Mouse (Mus musculus) embryonic facial prominence, embryonic 13.5 days (tissue): ENCODE data around the gene Tub. TPM values are rescaled to one million over a fixed set of nuclear protein-coding genes. Genes with fewer than 3 reads are reported as not detected.
A peak's percentile ranks its signal among the peaks of the same experiment; 100 is the strongest.

ENCODE experiments used
- ATAC-seq: fragments of 200-750 bp; cut with Nextera tagmentation; 2 replicates; pipeline ENCODE4 v1.8.0; 2017; ENCODE audit warnings: low read depth; ENCODE audit not compliant: insufficient number of reproducible peaks, insufficient read depth, low FRiP score, low TSS enrichment
- H3K27ac ChIP-seq: fragments of 300-500 bp; sonication (generic); 2 replicates; pipeline ENCODE4 v1.5.1; 2015; ENCODE audit warnings: moderate library complexity, mild to moderate bottlenecking, inconsistent platforms
- H3K27me3 ChIP-seq: fragments of 300-500 bp; sonication (generic); 2 replicates; pipeline ENCODE4 v1.6.1; 2015; ENCODE audit warnings: mild to moderate bottlenecking, inconsistent platforms
- H3K36me3 ChIP-seq: fragments of 300-500 bp; sonication (generic); 2 replicates; pipeline ENCODE4 v1.6.1; 2015; ENCODE audit warnings: mild to moderate bottlenecking, inconsistent platforms
- H3K4me1 ChIP-seq: fragments of 300-500 bp; sonication (generic); 2 replicates; pipeline ENCODE4 v1.6.1; 2015; ENCODE audit warnings: inconsistent platforms
- H3K4me2 ChIP-seq: fragments of 300-500 bp; sonication (generic); 2 replicates; pipeline ENCODE4 v1.6.1; 2015; ENCODE audit warnings: moderate library complexity, mild to moderate bottlenecking, inconsistent platforms
- H3K4me3 ChIP-seq: fragments of 300-500 bp; sonication (generic); 2 replicates; pipeline ENCODE4 v1.5.1; 2015; ENCODE audit warnings: mild to moderate bottlenecking, inconsistent platforms
- H3K9ac ChIP-seq: fragments of 300-500 bp; sonication (generic); 2 replicates; pipeline ENCODE4 v1.6.1; 2015; ENCODE audit warnings: mild to moderate bottlenecking, inconsistent platforms
- H3K9me3 ChIP-seq: fragments of 300-500 bp; sonication (generic); 2 replicates; pipeline ENCODE4 v1.6.1; 2016; ENCODE audit warnings: inconsistent platforms
- WGBS: fragments of 180-500 bp; shearing (Covaris S2); methylation state at CpG from one replicate; pipeline ENCODE4 v1.1.7; 2015; ENCODE audit warnings: mixed read lengths; 5-methylcytosine and 5-hydroxymethylcytosine counted together
- polyA plus RNA-seq: library from polyadenylated mRNA; unstranded; fragments of >200 nt; fragmentation: Nextera tagmentation; extraction: Ambion mirVana; gene quantifications from 2 replicates; pipeline ENCODE4 v1.2.1, GENCODE M21; 2015

Tub gene
- polyA plus RNA-seq: 3.9 and 4.3 TPM in 2 replicates

DNA sequence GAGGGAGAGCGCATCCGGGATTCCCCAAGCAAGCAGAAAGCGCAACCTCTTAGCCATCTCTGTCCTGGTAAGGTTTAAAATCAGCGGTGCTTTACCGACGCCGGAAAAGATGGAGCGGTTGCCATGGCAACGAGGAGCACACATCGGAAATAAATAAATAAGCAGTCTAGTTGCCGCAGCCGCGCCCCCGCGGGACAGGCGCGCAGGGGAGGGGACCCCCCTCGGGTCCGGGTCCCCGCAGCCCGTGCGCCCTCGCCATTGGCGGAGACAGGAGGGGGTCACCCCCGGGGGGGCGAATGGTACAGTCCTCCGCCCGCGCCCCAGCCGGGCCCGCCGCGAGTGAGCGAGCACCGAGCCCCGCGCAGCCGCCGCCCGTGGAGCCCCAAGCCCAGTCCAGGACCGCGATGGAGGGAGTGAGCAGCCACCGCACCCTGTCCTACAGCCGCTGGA lies at the start of gene Tub:
Gene Tub, plus strand, starts transcription at position 27 of the 450 bp plus-strand sequence.
- H3K4me1 ChIP-seq: peaks cover 12% of the 10 kb centered on the region
- H3K36me3 ChIP-seq: peaks cover 7% of the 10 kb centered on the region
- peak within 1 kb of the TSS; percentile 56 for H3K4me3 ChIP-seq
- ATAC-seq: 0 out of 2 replicates have a peak, but pooled peaks have one; percentile 28
- H3K4me2 ChIP-seq: peak within 1 kb of the TSS; percentile 99
- H3K27ac ChIP-seq: no peak within 1 kb of the TSS
- H3K9me3 ChIP-seq: no peaks in the 10 kb centered on the region
- H3K9ac ChIP-seq: peak within 1 kb of the TSS; percentile 67
- 2% methylated on average over 43 of the region's 44 CpGs for WGBS
- H3K27me3 ChIP-seq: peaks cover 49% of the 10 kb centered on the region

DNA sequence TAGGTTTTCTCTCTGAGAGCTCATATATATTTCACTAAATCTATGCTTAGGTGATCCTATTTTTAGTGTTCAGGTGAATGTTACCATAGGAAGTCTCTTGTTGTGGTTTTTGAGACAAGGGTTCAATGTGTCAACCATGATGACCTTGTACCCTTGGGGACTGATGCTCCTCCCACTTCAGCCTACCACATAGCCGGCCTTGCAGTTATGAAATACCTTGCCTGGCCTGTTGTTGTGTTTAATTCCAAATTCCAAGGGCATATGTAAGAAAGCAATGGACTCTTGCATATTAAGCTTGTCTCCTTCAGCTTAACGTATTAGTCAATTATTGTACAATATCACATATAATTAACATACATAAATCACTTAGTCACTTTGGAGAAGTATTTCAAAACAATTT lies 46.2 kb upstream of the Tub start:
- Histone ChIP-seq H3K4me3 (no peak overlapping the region), H3K27ac (no peak overlapping the region), H3K9me3 (no peaks in the 10 kb centered on the region), H3K36me3 (no peaks in the 10 kb centered on the region), H3K4me2 (no peak overlapping the region), H3K4me1 (no peaks in the 10 kb centered on the region), H3K27me3 (no peaks in the 10 kb centered on the region), H3K9ac (no peak overlapping the region)
- 73% methylated on average over 2 of the region's 2 CpGs for WGBS
- ATAC-seq: no peak

DNA sequence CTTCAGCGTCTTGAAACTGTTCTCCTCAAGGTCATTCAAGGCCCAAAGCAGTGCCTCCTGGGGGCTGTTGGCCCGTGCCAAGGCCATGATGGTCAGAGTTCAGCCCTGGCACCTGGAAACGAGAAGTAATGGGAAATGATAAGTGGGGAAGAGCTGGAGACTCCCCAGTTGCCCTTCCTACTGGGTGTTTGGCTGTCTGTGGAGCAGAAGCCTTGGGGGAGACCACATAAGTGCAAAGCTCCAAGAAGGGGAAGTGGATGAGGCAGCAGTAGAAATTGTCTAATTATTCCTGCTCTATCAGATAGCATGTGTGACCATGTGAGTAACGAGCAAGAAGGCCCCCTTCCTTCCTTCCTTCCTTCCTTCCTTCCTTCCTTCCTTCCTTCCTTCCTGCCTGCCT lies 23.1 kb upstream of the Tub start:
- Histone ChIP-seq H3K9ac (no peak overlapping the region), H3K4me3 (no peak overlapping the region), H3K27ac (no peak overlapping the region), H3K4me1 (no peaks in the 10 kb centered on the region), H3K4me2 (no peak overlapping the region), H3K36me3 (no peaks in the 10 kb centered on the region), H3K27me3 (no peaks in the 10 kb centered on the region), H3K9me3 (no peaks in the 10 kb centered on the region)
- 65% methylated on average over 4 of the region's 4 CpGs for WGBS
- no peak for ATAC-seq

DNA sequence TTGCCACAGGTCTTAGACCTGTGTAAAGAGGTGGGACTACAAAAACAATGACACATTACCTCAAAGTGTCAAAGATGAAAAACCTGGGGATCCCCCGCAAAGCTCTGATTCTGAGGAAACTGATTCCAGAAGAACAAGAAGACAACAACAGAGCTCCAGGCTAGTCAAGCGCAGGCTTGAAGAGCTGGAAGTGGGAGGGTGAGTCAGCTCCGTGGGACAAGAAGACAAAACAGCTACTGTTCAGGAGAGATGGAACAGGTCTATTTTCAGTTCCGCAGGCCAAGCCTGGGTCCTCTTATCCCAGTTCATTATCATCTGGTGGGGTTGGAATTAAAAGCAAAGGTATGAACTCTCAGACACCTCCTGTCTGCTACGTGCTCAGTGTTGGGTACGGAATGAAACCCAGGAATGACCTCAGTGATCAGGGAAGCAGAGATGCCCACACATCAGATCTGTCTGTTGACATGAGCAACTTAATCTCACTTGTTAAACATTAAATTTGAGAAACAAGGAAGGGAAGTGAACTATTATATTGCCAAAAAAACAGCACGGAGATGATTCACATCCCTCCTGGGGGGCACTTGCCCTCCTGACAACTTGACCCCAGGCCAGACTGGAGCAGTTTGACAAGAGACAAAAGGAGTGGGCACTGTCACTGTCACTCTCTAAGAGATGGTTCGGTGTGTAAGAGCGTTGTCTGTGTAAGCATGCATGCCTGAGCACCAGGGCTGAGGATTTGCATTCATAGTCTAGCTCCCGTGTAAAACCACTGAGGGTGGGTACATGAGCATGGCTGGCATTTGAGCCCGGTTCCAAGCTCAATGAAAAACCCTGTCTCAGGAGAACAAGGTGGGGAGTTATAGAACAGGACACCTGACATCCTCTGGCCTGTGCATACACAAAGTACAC lies 21.6 kb upstream of the Tub start:
- Histone ChIP-seq H3K9ac (no peak overlapping the region), H3K36me3 (no peaks in the 10 kb centered on the region), H3K4me3 (no peak overlapping the region), H3K9me3 (no peaks in the 10 kb centered on the region), H3K27me3 (no peaks in the 10 kb centered on the region), H3K27ac (no peak overlapping the region), H3K4me2 (no peak overlapping the region), H3K4me1 (no peaks in the 10 kb centered on the region)
- 74% methylated on average over 11 of the region's 11 CpGs for WGBS
- no peak for ATAC-seq

DNA sequence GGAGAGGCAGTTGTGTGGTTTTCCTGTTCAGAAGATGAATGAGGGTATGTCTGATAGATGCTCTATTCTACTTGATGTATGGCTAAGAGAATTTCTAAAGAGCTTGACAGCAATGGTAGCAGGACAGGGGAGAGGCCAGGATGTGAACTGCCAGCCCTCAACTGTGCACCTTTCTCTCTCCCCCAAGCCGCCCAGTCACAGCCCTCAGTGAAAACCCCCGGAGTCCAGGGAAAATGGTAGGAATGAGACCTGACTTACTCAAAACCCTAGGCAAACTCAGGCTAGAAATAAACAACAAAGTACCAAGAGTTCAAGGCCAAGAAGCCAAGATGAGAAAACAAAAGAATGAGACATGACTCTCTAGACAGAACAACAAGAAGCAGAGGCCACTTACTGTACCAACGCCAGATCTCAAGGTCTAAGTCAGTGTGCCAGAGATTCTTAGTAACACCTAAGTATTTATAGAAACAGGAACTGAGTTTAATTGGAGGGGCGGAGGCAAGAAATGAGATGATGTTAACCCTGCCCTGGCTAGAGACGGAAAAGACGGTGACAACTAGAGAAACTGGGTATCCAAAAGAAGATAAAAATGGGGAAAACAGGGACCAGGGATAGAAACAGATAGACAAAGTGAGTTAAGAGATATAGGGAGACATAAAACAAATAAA lies 20.3 kb upstream of the Tub start, which contains the start of gene Nlrp10:
Gene Nlrp10, minus strand, starts transcription at position 453 of the 668 bp plus-strand sequence.
- no peak for ATAC-seq
- Histone ChIP-seq H3K9ac (no peak within 1 kb of the TSS), H3K27ac (no peak within 1 kb of the TSS), H3K9me3 (no peaks in the 10 kb centered on the region), H3K4me1 (0 out of 2 replicates have a peak, but pooled peaks cover under 1% of the 10 kb centered on the region), H3K27me3 (no peaks in the 10 kb centered on the region), H3K4me2 (no peak within 1 kb of the TSS), H3K36me3 (no peaks in the 10 kb centered on the region), H3K4me3 (no peak within 1 kb of the TSS)
- WGBS: 66% methylated on average over 6 of the region's 6 CpGs

DNA sequence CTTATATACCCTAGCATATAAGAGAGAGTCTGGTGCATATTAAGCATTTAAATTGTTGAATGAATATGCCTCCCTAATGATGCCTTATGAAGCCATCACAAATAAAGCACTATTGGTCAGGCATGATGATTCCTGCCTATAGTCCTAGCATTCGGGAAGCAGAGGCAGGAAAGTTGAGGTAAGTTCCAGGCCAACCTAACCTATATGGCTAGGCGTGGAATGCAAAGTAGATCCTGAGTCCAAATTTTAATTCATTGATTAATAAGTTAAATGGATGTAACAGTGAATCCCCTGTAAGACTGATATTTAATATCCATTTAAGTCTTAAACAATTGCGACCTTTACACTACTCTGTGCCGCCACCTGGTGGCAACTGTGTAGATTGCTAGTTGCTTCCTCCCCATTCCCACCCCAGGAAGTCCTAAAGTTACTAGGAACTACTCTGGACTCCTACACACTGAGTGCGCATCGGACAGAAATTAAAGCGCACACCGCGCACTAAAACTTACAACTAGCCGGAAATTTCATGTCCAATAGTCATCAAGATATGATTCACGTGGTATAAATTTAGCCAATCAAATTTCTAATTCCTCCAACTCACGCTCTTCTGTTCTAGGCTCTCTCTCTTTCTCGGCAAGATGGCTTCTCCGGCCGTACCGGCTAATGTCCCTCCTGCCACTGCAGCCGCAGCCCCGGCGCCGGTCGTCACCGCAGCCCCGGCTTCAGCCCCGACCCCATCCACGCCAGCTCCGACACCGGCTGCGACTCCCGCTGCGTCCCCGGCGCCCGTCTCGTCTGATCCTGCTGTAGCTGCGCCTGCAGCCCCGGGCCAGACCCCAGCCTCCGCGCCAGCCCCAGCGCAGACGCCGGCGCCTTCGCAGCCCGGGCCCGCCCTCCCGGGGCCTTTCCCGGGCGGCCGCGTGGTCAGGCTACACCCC lies 16.1 kb upstream of the Tub start, which contains the start of gene Eif3f:
Gene Eif3f, plus strand, starts transcription at position 624 of the 938 bp plus-strand sequence.
- peaks cover 15% of the 10 kb centered on the region for H3K4me1 ChIP-seq
- peak within 1 kb of the TSS; percentile 80 for H3K4me2 ChIP-seq
- H3K9ac ChIP-seq: peak within 1 kb of the TSS; percentile 98
- H3K9me3 ChIP-seq: no peaks in the 10 kb centered on the region
- no peaks in the 10 kb centered on the region for H3K27me3 ChIP-seq
- H3K27ac ChIP-seq: peak within 1 kb of the TSS; percentile 70
- peaks cover 26% of the 10 kb centered on the region for H3K36me3 ChIP-seq
- peak within 1 kb of the TSS; percentile 100 for H3K4me3 ChIP-seq
- WGBS: 2% methylated on average over 50 of the region's 50 CpGs
- peak; percentile 95 for ATAC-seq

DNA sequence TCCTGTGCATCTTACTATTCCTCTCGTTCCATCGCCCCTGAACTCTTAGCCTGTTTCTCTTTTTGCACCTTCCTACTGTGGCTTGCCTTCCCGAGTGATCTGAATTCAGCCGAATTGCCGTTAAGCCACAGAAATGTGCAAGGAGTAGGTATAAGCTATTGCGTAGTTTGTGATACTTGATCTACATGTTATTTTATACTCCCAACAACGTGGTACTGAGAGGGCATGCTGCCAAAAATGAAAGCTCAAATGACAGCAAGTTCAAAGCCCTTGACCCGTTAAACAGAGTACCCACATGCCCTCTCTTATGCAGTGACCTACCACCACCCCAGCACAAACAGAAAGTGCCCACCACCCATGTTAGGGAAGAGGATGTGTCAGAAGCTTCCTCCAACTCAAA lies 15.3 kb upstream of the Tub start:
- ATAC-seq: no peak
- peak overlapping the region; percentile 98 for H3K9ac ChIP-seq
- peak overlapping the region; percentile 70 for H3K27ac ChIP-seq
- WGBS: 2% methylated on average over 8 of the region's 8 CpGs
- H3K4me1 ChIP-seq: peaks cover 15% of the 10 kb centered on the region
- H3K4me2 ChIP-seq: peak overlapping the region; percentile 80
- no peaks in the 10 kb centered on the region for H3K9me3 ChIP-seq
- H3K4me3 ChIP-seq: peak overlapping the region; percentile 100
- peaks cover 33% of the 10 kb centered on the region for H3K36me3 ChIP-seq
- no peaks in the 10 kb centered on the region for H3K27me3 ChIP-seq

DNA sequence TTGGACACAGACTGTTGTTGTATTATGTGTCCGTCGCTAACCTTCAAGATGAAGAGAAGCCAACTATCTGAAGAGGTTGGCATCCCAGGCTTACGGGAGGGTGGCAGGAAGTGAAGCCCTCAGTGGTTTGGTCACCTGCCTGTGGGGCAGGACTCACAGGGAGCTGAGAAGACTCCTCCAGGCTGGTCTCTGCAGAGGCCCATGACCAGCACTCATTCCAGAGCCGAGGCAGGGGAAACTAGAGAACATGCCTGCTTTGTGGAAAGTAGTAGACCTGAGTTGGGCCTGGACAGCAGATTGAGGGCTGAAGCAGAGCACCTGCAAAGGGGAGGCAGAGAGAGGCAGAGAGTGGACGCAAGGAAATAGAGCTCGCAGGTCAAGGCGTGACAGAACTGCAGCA lies 14.7 kb upstream of the Tub start:
- 82% methylated on average over 7 of the region's 7 CpGs for WGBS
- H3K4me1 ChIP-seq: peaks cover 15% of the 10 kb centered on the region
- peak overlapping the region; percentile 98 for H3K9ac ChIP-seq
- peak overlapping the region; percentile 80 for H3K4me2 ChIP-seq
- no peak for ATAC-seq
- H3K27ac ChIP-seq: no peak overlapping the region
- H3K9me3 ChIP-seq: no peaks in the 10 kb centered on the region
- peaks cover 39% of the 10 kb centered on the region for H3K36me3 ChIP-seq
- peak overlapping the region; percentile 100 for H3K4me3 ChIP-seq
- H3K27me3 ChIP-seq: no peaks in the 10 kb centered on the region

DNA sequence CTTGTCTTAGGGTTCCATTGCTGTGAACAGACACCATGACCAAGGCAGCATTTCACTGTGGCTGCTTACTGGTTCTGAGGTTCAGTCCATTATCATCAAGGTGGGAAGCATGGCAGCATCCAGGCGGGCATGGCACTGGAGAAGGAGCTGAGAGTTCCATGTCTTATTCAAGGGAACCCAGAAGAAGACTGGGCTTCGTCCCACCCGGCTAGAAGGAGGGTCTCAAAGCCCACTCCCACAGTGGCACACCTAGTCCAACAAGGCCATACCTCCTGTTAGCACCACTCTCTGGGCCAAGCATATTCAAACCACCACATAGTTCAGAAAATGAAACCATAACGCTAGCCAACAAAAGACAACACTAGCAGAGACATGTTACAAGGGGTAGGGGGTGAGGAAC lies 13.5 kb upstream of the Tub start:
- peaks cover 15% of the 10 kb centered on the region for H3K4me1 ChIP-seq
- no peaks in the 10 kb centered on the region for H3K27me3 ChIP-seq
- no peak for ATAC-seq
- no peak overlapping the region for H3K9ac ChIP-seq
- H3K4me3 ChIP-seq: no peak overlapping the region
- 96% methylated on average over 4 of the region's 4 CpGs for WGBS
- no peaks in the 10 kb centered on the region for H3K9me3 ChIP-seq
- H3K27ac ChIP-seq: no peak overlapping the region
- H3K4me2 ChIP-seq: no peak overlapping the region
- H3K36me3 ChIP-seq: peaks cover 51% of the 10 kb centered on the region

DNA sequence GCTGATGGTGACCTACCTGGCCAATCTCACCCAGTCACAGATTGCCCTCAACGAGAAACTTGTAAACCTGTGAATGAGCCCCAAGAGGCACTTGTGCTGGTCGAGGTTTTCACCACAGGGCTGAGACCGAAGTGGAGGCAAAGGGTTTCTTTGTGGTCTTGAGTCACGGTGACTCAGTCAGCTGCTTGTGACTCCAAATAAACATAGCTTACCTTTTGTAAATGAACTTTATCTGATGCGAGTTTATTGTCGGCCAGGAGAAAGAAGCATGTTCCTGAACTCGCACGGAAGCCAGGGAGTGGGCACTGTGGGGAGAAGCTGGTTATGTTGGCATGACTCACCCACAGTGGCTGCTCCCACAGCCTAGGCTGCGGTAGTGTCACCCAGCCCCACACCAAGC lies 8.7 kb upstream of the Tub start:
- H3K27ac ChIP-seq: no peak overlapping the region
- no peaks in the 10 kb centered on the region for H3K27me3 ChIP-seq
- H3K4me3 ChIP-seq: no peak overlapping the region
- H3K9ac ChIP-seq: no peak overlapping the region
- no peak overlapping the region for H3K4me2 ChIP-seq
- H3K9me3 ChIP-seq: no peaks in the 10 kb centered on the region
- H3K4me1 ChIP-seq: no peaks in the 10 kb centered on the region; the same call in 1 of the 2 replicates
- ATAC-seq: no peak
- 91% methylated on average over 9 of the region's 9 CpGs for WGBS
- H3K36me3 ChIP-seq: peaks cover 75% of the 10 kb centered on the region

DNA sequence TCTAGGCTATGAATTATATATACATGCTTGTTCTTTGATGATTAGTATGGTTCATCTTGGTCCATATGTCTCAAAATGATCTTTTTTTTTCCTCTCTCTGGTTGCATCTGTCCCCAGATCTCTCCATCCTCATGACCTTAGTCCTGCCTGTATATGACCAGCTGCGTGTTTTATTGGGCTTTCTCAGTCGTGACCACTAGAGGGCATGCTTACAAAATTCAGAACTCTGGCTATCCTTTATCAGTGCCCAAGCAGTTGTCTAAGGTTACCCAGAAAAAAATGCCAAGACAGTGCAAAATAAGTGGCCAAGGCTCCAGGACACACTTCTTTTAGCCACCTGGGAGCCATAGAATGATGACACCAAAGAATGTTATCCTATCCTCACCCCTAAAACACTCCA lies 6.1 kb upstream of the Tub start:
- no peak overlapping the region for H3K27ac ChIP-seq
- no peak for ATAC-seq
- H3K4me2 ChIP-seq: no peak overlapping the region
- no peaks in the 10 kb centered on the region for H3K9me3 ChIP-seq
- no peak overlapping the region for H3K9ac ChIP-seq
- H3K4me3 ChIP-seq: no peak overlapping the region
- no peaks in the 10 kb centered on the region for H3K4me1 ChIP-seq
- H3K36me3 ChIP-seq: peaks cover 52% of the 10 kb centered on the region
- whole genome bisulfite sequencing: 0% methylated on average over 2 of the region's 2 CpGs
- peaks cover 5% of the 10 kb centered on the region for H3K27me3 ChIP-seq
